Mouse (Mus musculus) spleen, adult 18-20 months (tissue): ENCODE results near the gene Spock1.

Experiments
- DNase-seq, 2 experiments: peaks; one replicate each; pipeline ENCODE4 v3.0.0; 2022; ENCODE audit warnings: mixed read lengths in 2 of 2

Gene Spock1

GRCm38 (mm10) chr13:57796951-57797692 lies 111.0 kb downstream of the Spock1 start:
- DNase-seq, result no peak

GRCm38 (mm10) chr13:57793643-57794240 lies 114.4 kb downstream of the Spock1 start:
- DNase-seq, result no peak

GRCm38 (mm10) chr13:57789796-57790195 lies 118.3 kb downstream of the Spock1 start:
- no peak for DNase-seq

- DNase-seq, result no peak
These were observed 119.8 kb downstream of the Spock1 start for GRCm38 (mm10) chr13:57788299-57788698.

- no peak for DNase-seq
These were observed 121.9 kb downstream of the Spock1 start for GRCm38 (mm10) chr13:57786278-57786677.

GRCm38 (mm10) chr13:57782975-57783374 lies 125.2 kb downstream of the Spock1 start:
- no peak for DNase-seq

GRCm38 (mm10) chr13:57782107-57782561 lies 126.0 kb downstream of the Spock1 start:
- no peak for DNase-seq

GRCm38 (mm10) chr13:57779146-57779545 lies 129.0 kb downstream of the Spock1 start:
- DNase-seq, result no peak

- DNase-seq, result no peak
These were observed 129.6 kb downstream of the Spock1 start for GRCm38 (mm10) chr13:57778524-57778923.

- no peak for DNase-seq
These were observed 136.1 kb downstream of the Spock1 start for GRCm38 (mm10) chr13:57771998-57772397.

GRCm38 (mm10) chr13:57766721-57767120 lies 141.4 kb downstream of the Spock1 start:
- DNase-seq, result peak in 1 of 2 experiments; percentile 2

GRCm38 (mm10) chr13:57761122-57761521 lies 147.0 kb downstream of the Spock1 start:
- DNase-seq, result no peak

GRCm38 (mm10) chr13:57760618-57761017 lies 147.5 kb downstream of the Spock1 start:
- no peak for DNase-seq

- no peak for DNase-seq
These were observed 151.8 kb downstream of the Spock1 start for GRCm38 (mm10) chr13:57756316-57756715.

GRCm38 (mm10) chr13:57750831-57751230 lies 157.3 kb downstream of the Spock1 start:
- no peak for DNase-seq

- DNase-seq, result no peak
These were observed 163.5 kb downstream of the Spock1 start for GRCm38 (mm10) chr13:57744667-57745066.

- no peak for DNase-seq
These were observed 166.9 kb downstream of the Spock1 start for GRCm38 (mm10) chr13:57741186-57741585.

GRCm38 (mm10) chr13:57740473-57740872 lies 167.7 kb downstream of the Spock1 start:
- no peak for DNase-seq

GRCm38 (mm10) chr13:57736060-57736459 lies 172.1 kb downstream of the Spock1 start:
- no peak for DNase-seq

GRCm38 (mm10) chr13:57734549-57734948 lies 173.6 kb downstream of the Spock1 start:
- DNase-seq, result no peak

- no peak for DNase-seq
These were observed 174.6 kb downstream of the Spock1 start for GRCm38 (mm10) chr13:57733521-57733920.

GRCm38 (mm10) chr13:57732251-57732650 lies 175.9 kb downstream of the Spock1 start:
- no peak for DNase-seq

GRCm38 (mm10) chr13:57727716-57728115 lies 180.4 kb downstream of the Spock1 start:
- DNase-seq, result no peak

GRCm38 (mm10) chr13:57726654-57727053 lies 181.5 kb downstream of the Spock1 start:
- no peak for DNase-seq
